Comparison of ENCODE assay signal across 12 mouse cellular contexts in genomic region chr2:146262215-146262614, GRCm38 (mm10). TPM values are rescaled to one million over a fixed set of nuclear protein-coding genes. Genes with fewer than 3 reads are reported as not detected.
DNase-seq lines count a peak whose midpoint lies in the region; ATAC-seq and TF ChIP-seq lines count a peak whose summit lies in the region.
"Had no signal": no experiment of that assay in that cellular context is flagged by ENCODE, and none has a peak within 500 bp of the region (broad histone marks: within the 10 kb centered on the region; RNA-seq: fewer than 3 reads in every experiment).

No protein-coding gene starts in this region.

- H3K4me3 ChIP-seq in kidney, adult 2 months (ENCODE audit: insufficient read depth, low read depth, low read length) = no peak overlapping the region
- H3K4me3 ChIP-seq in forebrain, embryonic 13.5 days = no peak overlapping the region
- H3K4me3 ChIP-seq in limb, embryonic 13.5 days = no peak overlapping the region

- WGBS in kidney, adult 2 months = 54% methylated on average over 10 of the region's 10 CpGs
- WGBS in forebrain, embryonic 13.5 days = 7% methylated on average over 10 of the region's 10 CpGs
- 23% methylated on average over 10 of the region's 10 CpGs for WGBS in limb, embryonic 13.5 days

- no peaks in the 10 kb centered on the region for H3K27me3 ChIP-seq in kidney, adult 2 months (replicated peaks; ENCODE audit: control insufficient read depth, insufficient read depth, low read length)
- no peaks in the 10 kb centered on the region for H3K27me3 ChIP-seq in forebrain, embryonic 13.5 days
- no peaks in the 10 kb centered on the region for H3K27me3 ChIP-seq in limb, embryonic 13.5 days

- peak; percentile 32 to 57 for DNase-seq in kidney, postnatal 4 days
- DNase-seq in kidney, adult 2 months = no peak
- peak; percentile 80 for DNase-seq in retina, embryonic 14.5 days (ENCODE audit: low spot score)
- no peak for DNase-seq in urinary bladder, postnatal 10 days (ENCODE audit: low spot score)
- DNase-seq in adrenal gland, postnatal 14 days = no peak
- DNase-seq: cerebellum, adult 9-11 months; gastrocnemius, postnatal 14 days; right cerebral cortex, adult 18-20 months had no signal

- no peaks in the 10 kb centered on the region for H3K4me1 ChIP-seq in kidney, adult 2 months (ENCODE audit: control insufficient read depth, insufficient read depth, low read length)
- peaks cover 66% of the 10 kb centered on the region for H3K4me1 ChIP-seq in forebrain, embryonic 13.5 days
- H3K4me1 ChIP-seq in limb, embryonic 13.5 days = peaks cover 11% of the 10 kb centered on the region

- H3K9ac ChIP-seq in forebrain, embryonic 13.5 days = no peak overlapping the region
- H3K9ac ChIP-seq in limb, embryonic 13.5 days = no peak overlapping the region

- no peaks in the 10 kb centered on the region for H3K36me3 ChIP-seq in kidney, adult 2 months (ENCODE audit: control insufficient read depth, insufficient read depth, low read length)
- H3K36me3 ChIP-seq in forebrain, embryonic 13.5 days (ENCODE audit: poor library complexity, severe bottlenecking) = no peaks in the 10 kb centered on the region
- H3K36me3 ChIP-seq in limb, embryonic 13.5 days = no peaks in the 10 kb centered on the region

- no peak overlapping the region for H3K27ac ChIP-seq in kidney, adult 2 months (ENCODE audit: insufficient read depth, low read depth, low read length)
- H3K27ac ChIP-seq in forebrain, embryonic 13.5 days = peak overlapping the region; percentile 45
- H3K27ac ChIP-seq in limb, embryonic 13.5 days = no peak overlapping the region

- H3K4me2 ChIP-seq in forebrain, embryonic 13.5 days = no peak overlapping the region
- no peak overlapping the region for H3K4me2 ChIP-seq in limb, embryonic 13.5 days (replicated peaks)

- TF ChIP-seq POLR2A in kidney, adult 2 months (IDR thresholded peaks at IDR 0.05; ENCODE audit: low read depth, low read length) = no peak

- ATAC-seq in forebrain, embryonic 13.5 days = peak; percentile 85
- peak; percentile 67 for ATAC-seq in limb, embryonic 13.5 days (ENCODE audit: low FRiP score, low read depth)
- no peak for ATAC-seq in activated CD4-positive, CD25-positive, alpha-beta regulatory T cell, adult 4 months

- H3K9me3 ChIP-seq in forebrain, embryonic 13.5 days (replicated peaks) = no peaks in the 10 kb centered on the region
- no peaks in the 10 kb centered on the region for H3K9me3 ChIP-seq in limb, embryonic 13.5 days

- no peak for TF ChIP-seq CTCF in kidney, adult 2 months (conservative IDR thresholded peaks at IDR 0.05; ENCODE audit: insufficient read depth, insufficient read length, low read depth, low read length)

RNA-seq across cellular contexts. Expression of gene Insm1, which starts 40.5 kb away (rescaled TPM):
- 0.17 TPM in 1 of 2 replicates, not detected in the other for polyA plus RNA-seq in kidney, adult 2 months (2012; rRNA removed)
- polyA plus RNA-seq in forebrain, embryonic 13.5 days (2015; fragmentation: Nextera tagmentation; extraction: Ambion mirVana) = 10.0 and 12.8 TPM in 2 replicates
- polyA plus RNA-seq in limb, embryonic 13.5 days (2015; fragmentation: Nextera tagmentation; extraction: Ambion mirVana) = 0.10 TPM in 1 of 2 replicates, not detected in the other
- not detected for polyA plus RNA-seq in activated CD4-positive, CD25-positive, alpha-beta regulatory T cell, adult 4 months (2017; shearing (Covaris generic))
- total RNA-seq in adrenal gland, postnatal 14 days (2021) = 6.0 and 6.8 TPM in 2 replicates
- total RNA-seq: gastrocnemius, postnatal 14 days; megakaryocyte, adult 5-6 weeks had no signal

Comparison
In these comparisons a context has a peak if more than half of its experiments do, and no peak if none do; other contexts are left out.
1. DNase-seq: peak in kidney, postnatal 4 days (2 of 2) and retina, embryonic 14.5 days (single experiment); none in kidney, adult 2 months (single experiment), urinary bladder, postnatal 10 days (single experiment) and adrenal gland, postnatal 14 days (single experiment).